Mouse (Mus musculus): Measurements from ENCODE around the gene Nkd1.

- TF ChIP-seq CTCF (IDR thresholded peaks at IDR 0.05; ENCODE audit: low read depth) (no peak), EP300 (IDR thresholded peaks at IDR 0.05; ENCODE audit: low read depth) (no peak)
Measured at GRCm38 (mm10) chr8:88583863-88584262, 62.7 kb downstream of the Nkd1 start.

Measured in liver, postnatal 0 days (tissue).